ENCODE assay signal across 23 mouse cellular contexts in the genomic region with DNA sequence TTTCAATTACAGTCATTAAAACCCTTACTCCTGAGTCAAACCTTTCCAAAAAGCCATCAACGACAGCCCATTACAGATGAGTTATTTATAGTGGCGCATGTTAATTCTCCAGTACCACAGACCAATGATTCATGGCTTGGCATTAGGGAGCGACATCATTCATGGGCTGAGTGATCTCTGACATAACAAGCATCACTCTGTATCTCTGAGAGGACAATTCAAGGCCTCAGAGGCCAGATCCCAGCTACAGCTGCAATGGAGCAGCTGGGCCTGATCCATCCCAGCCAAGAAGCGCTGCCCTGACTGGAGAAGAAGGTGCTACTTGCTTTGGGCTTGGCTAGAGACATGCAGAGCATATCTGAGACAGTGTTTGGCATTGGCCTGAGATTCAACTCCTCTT. TPM values are rescaled to one million over a fixed set of nuclear protein-coding genes. Genes with fewer than 3 reads are reported as not detected.
A peak's percentile ranks its signal among the peaks of the same experiment; 100 is the strongest.
DNase-seq lines count a peak whose midpoint lies in the region; ATAC-seq and TF ChIP-seq lines count a peak whose summit lies in the region.
"Had no signal": no experiment of that assay in that cellular context is flagged by ENCODE, and none has a peak within 500 bp of the region (broad histone marks: within the 10 kb centered on the region; RNA-seq: fewer than 3 reads in every experiment).

No protein-coding gene starts in this region.

- no peak overlapping the region for H3K27ac ChIP-seq in forebrain, postnatal 0 days (ENCODE audit: low read depth, low read length)
- no peak overlapping the region for H3K27ac ChIP-seq in forebrain, embryonic 11.5 days (ENCODE audit: low read depth, low read length)
- H3K27ac ChIP-seq in intestine, postnatal 0 days (ENCODE audit: low read depth, low read length), result no peak overlapping the region
- no peak overlapping the region for H3K27ac ChIP-seq in gastrocnemius, adult 2 months
- H3K27ac ChIP-seq: embryonic facial prominence, embryonic 15.5 days; forebrain, embryonic 10.5 days; heart, embryonic 13.5 days; hindbrain, embryonic 14.5 days; layer of hippocampus, adult 2 months; limb, embryonic 12.5 days; liver, embryonic 13.5 days; midbrain, embryonic 15.5 days; stomach, embryonic 15.5 days had no signal

- no peaks in the 10 kb centered on the region for H3K9me3 ChIP-seq in forebrain, postnatal 0 days (ENCODE audit: low read length)
- no peaks in the 10 kb centered on the region for H3K9me3 ChIP-seq in forebrain, embryonic 11.5 days (ENCODE audit: control insufficient read depth, low read length)
- no peaks in the 10 kb centered on the region for H3K9me3 ChIP-seq in intestine, postnatal 0 days (ENCODE audit: control insufficient read depth)
- H3K9me3 ChIP-seq: embryonic facial prominence, embryonic 15.5 days; forebrain, embryonic 10.5 days; heart, embryonic 13.5 days; limb, embryonic 12.5 days; midbrain, embryonic 15.5 days; stomach, embryonic 15.5 days had no signal

- no peaks in the 10 kb centered on the region for H3K36me3 ChIP-seq in forebrain, postnatal 0 days (ENCODE audit: insufficient read depth)
- H3K36me3 ChIP-seq in forebrain, embryonic 11.5 days (ENCODE audit: control insufficient read depth, insufficient read depth, low read length), result no peaks in the 10 kb centered on the region
- H3K36me3 ChIP-seq in myocyte (ENCODE audit: control insufficient read depth, insufficient read depth), result no peaks in the 10 kb centered on the region
- no peaks in the 10 kb centered on the region for H3K36me3 ChIP-seq in intestine, postnatal 0 days (ENCODE audit: control insufficient read depth, insufficient read depth)
- H3K36me3 ChIP-seq: embryonic facial prominence, embryonic 15.5 days; forebrain, embryonic 10.5 days; heart, embryonic 13.5 days; limb, embryonic 12.5 days; liver, embryonic 13.5 days; midbrain, embryonic 15.5 days; stomach, embryonic 15.5 days had no signal

- H3K4me3 ChIP-seq in forebrain, postnatal 0 days (ENCODE audit: low read depth, low read length), result no peak overlapping the region
- H3K4me3 ChIP-seq in forebrain, embryonic 11.5 days (ENCODE audit: low read depth, low read length), result no peak overlapping the region
- H3K4me3 ChIP-seq in myocyte, result no peak overlapping the region
- no peak overlapping the region for H3K4me3 ChIP-seq in intestine, postnatal 0 days (ENCODE audit: low read depth, low read length)
- H3K4me3 ChIP-seq in gastrocnemius, adult 2 months, result no peak overlapping the region
- H3K4me3 ChIP-seq: embryonic facial prominence, embryonic 15.5 days; forebrain, embryonic 10.5 days; heart, embryonic 13.5 days; layer of hippocampus, adult 2 months; limb, embryonic 12.5 days; liver, embryonic 13.5 days; megakaryocyte, embryonic 14.5 days; midbrain, embryonic 15.5 days; stomach, embryonic 15.5 days had no signal

- no peaks in the 10 kb centered on the region for H3K79me2 ChIP-seq in myocyte (ENCODE audit: control insufficient read depth, insufficient read depth)

- no peak overlapping the region for H3K4me2 ChIP-seq in forebrain, postnatal 0 days (ENCODE audit: low read depth)
- H3K4me2 ChIP-seq in forebrain, embryonic 11.5 days (ENCODE audit: low read depth, low read length, severe bottlenecking), result no peak overlapping the region
- peak overlapping the region; percentile 15 for H3K4me2 ChIP-seq in myocyte (ENCODE audit: low read depth)
- no peak overlapping the region for H3K4me2 ChIP-seq in intestine, postnatal 0 days (replicated peaks; ENCODE audit: low read depth)
- H3K4me2 ChIP-seq: embryonic facial prominence, embryonic 15.5 days; heart, embryonic 13.5 days; hindbrain, embryonic 14.5 days; limb, embryonic 12.5 days; liver, embryonic 13.5 days; midbrain, embryonic 15.5 days; stomach, embryonic 15.5 days had no signal

- no peaks in the 10 kb centered on the region for H3K27me3 ChIP-seq in forebrain, postnatal 0 days (ENCODE audit: insufficient read depth, low read length)
- no peaks in the 10 kb centered on the region for H3K27me3 ChIP-seq in forebrain, embryonic 11.5 days (ENCODE audit: control insufficient read depth, insufficient read depth, low read length)
- H3K27me3 ChIP-seq in myocyte (ENCODE audit: control insufficient read depth, insufficient read depth, insufficient read length), result no peaks in the 10 kb centered on the region
- no peaks in the 10 kb centered on the region for H3K27me3 ChIP-seq in intestine, postnatal 0 days (replicated peaks; ENCODE audit: control insufficient read depth, insufficient read depth, low read length)
- H3K27me3 ChIP-seq: embryonic facial prominence, embryonic 15.5 days; limb, embryonic 12.5 days; liver, embryonic 13.5 days; megakaryocyte, embryonic 14.5 days; midbrain, embryonic 15.5 days; stomach, embryonic 15.5 days had no signal

- DNase-seq in forebrain, postnatal 0 days, result no peak
- no peak for DNase-seq in forebrain, embryonic 11.5 days (ENCODE audit: low spot score)
- peak; percentile 50 for DNase-seq in layer of hippocampus, adult 9-11 months
- DNase-seq in layer of hippocampus, postnatal 25 days (ENCODE audit: extremely low spot score in 1 of 2, low spot score in 1 of 2), result no peak
- DNase-seq in adrenal gland, postnatal 25 days, result peak; percentile 9
- no peak for DNase-seq in gastrocnemius, adult 2 months
- DNase-seq: cerebellum, postnatal 14 days; embryo, embryonic 11 days; liver, embryonic 13.5 days; thymus, adult 2 months had no signal

- 83% methylated on average over 4 of the region's 4 CpGs for WGBS in forebrain, postnatal 0 days
- 95% methylated on average over 4 of the region's 4 CpGs for WGBS in forebrain, embryonic 11.5 days
- WGBS in intestine, postnatal 0 days, result 89% methylated on average over 4 of the region's 4 CpGs

- H3ac ChIP-seq in myocyte (ENCODE audit: control insufficient read depth, insufficient read length), result no peak overlapping the region

- no peak overlapping the region for H3K9ac ChIP-seq in forebrain, postnatal 0 days
- H3K9ac ChIP-seq in forebrain, embryonic 11.5 days (ENCODE audit: low read length), result no peak overlapping the region
- H3K9ac ChIP-seq in intestine, postnatal 0 days (ENCODE audit: low read depth, low read length), result no peak overlapping the region
- H3K9ac ChIP-seq: embryonic facial prominence, embryonic 15.5 days; heart, embryonic 13.5 days; hindbrain, embryonic 14.5 days; limb, embryonic 12.5 days; liver, embryonic 13.5 days; midbrain, embryonic 15.5 days; stomach, embryonic 15.5 days had no signal

- H3K4me1 ChIP-seq in forebrain, postnatal 0 days (ENCODE audit: insufficient read depth), result peaks cover 4% of the 10 kb centered on the region; the same call in 1 of the 2 replicates
- 0 out of 2 replicates have a peak, but pooled peaks cover 2% of the 10 kb centered on the region for H3K4me1 ChIP-seq in forebrain, embryonic 11.5 days (replicated peaks; ENCODE audit: control insufficient read depth, insufficient read depth, low read length)
- no peaks in the 10 kb centered on the region for H3K4me1 ChIP-seq in intestine, postnatal 0 days (replicated peaks; ENCODE audit: control insufficient read depth, insufficient read depth, low read length)
- H3K4me1 ChIP-seq: embryonic facial prominence, embryonic 15.5 days; liver, embryonic 13.5 days; megakaryocyte, embryonic 14.5 days; stomach, embryonic 15.5 days had no signal

- TF ChIP-seq POLR2A in myocyte (IDR thresholded peaks at IDR 0.05; ENCODE audit: insufficient read length, low read depth), result no peak

- TF ChIP-seq CTCF in forebrain, postnatal 0 days (IDR thresholded peaks at IDR 0.05; ENCODE audit: low read depth), result no peak
- no peak for TF ChIP-seq CTCF in intestine, postnatal 0 days (IDR thresholded peaks at IDR 0.05; ENCODE audit: low read depth)
- TF ChIP-seq CTCF in gastrocnemius, adult 2 months (IDR thresholded peaks at IDR 0.05), result no peak

- peak; percentile 23; the same call in 1 of the 2 replicates for ATAC-seq in forebrain, postnatal 0 days
- ATAC-seq in forebrain, embryonic 11.5 days (replicated peaks; ENCODE audit: low FRiP score), result no peak
- no peak for ATAC-seq in intestine, postnatal 0 days
- ATAC-seq: intestine, embryonic 16.5 days; lung, postnatal 0 days; midbrain, embryonic 15.5 days had no signal

- intact Hi-C loops in gastrocnemius, adult 2 months (cut with DNase I), result no loop called here

TF ChIP-seq in myocyte, 11 proteins besides CTCF, POLR2A, EP300 and RAD21:
- TF ChIP-seq TCF12 (IDR thresholded peaks at IDR 0.05; ENCODE audit: insufficient read depth, poor library complexity, severe bottlenecking) (no peak), MYOD1 (IDR thresholded peaks at IDR 0.05; ENCODE audit: control insufficient read depth in 1 of 3, insufficient read length in 2 of 3, low read depth in 2 of 3) (peak in 2 of 3 experiments; percentile 20 to 57)

RNA-seq across cellular contexts. Expression of gene Kirrel3, which starts 37.2 kb away (rescaled TPM):
- 28.9 and 35.3 TPM in 2 replicates for total RNA-seq in forebrain, postnatal 0 days (2014; rRNA removed)
- 41.1 and 57.6 TPM in 2 replicates for polyA plus RNA-seq in forebrain, postnatal 0 days (2015; fragmentation: Nextera tagmentation; extraction: Ambion mirVana)
- 5.3 TPM in 2 replicates for polyA plus RNA-seq in forebrain, embryonic 11.5 days (2014; fragmentation: Nextera tagmentation; extraction: Ambion mirVana)
- total RNA-seq in layer of hippocampus, postnatal 25 days (2021), result 10 to 100 TPM; 53.4 to 60.1 TPM
- total RNA-seq in adrenal gland, postnatal 25 days (2021), result 0.52 and 0.76 TPM in 2 replicates
- 2.8 TPM for polyA plus RNA-seq in myocyte (2012; fragmentation: generic; extraction: Trizol)
- polyA plus RNA-seq in intestine, postnatal 0 days (2015; fragmentation: Nextera tagmentation; extraction: Ambion mirVana), result 0.60 and 0.69 TPM in 2 replicates
- under 1 TPM; 0.61 to 0.77 TPM for total RNA-seq in gastrocnemius, adult 2 months (2021)

Comparison
In these comparisons a context has a peak if more than half of its experiments do, and no peak if none do; other contexts are left out.
1. DNase-seq: peak in layer of hippocampus, adult 9-11 months (single experiment) and adrenal gland, postnatal 25 days (single experiment); none in forebrain, postnatal 0 days (single experiment), forebrain, embryonic 11.5 days (single experiment), layer of hippocampus, postnatal 25 days (0 of 2) and gastrocnemius, adult 2 months (single experiment).
2. RNA of gene Kirrel3, which starts 37.2 kb away (total RNA-seq): 53.4 to 60.1 TPM in layer of hippocampus, postnatal 25 days and 28.9 to 35.3 TPM in forebrain, postnatal 0 days; 0.61 to 0.77 TPM in gastrocnemius, adult 2 months and 0.52 to 0.76 TPM in adrenal gland, postnatal 25 days; every median in the first group is over 10 times any median in the second.